Mouse (Mus musculus) embryonic stem cell, embryonic (primary cell): ENCODE measurements around the gene Phlpp1.
"Not testable (repeated sequence)": the region's sequence is repeated elsewhere in the genome, so short reads cannot be mapped to it uniquely, and the experiment has no call there.

Experiments
- CTCF ChIA-PET, 4 experiments: fragments of 300-600 bp in 2 of 4; fragments of 350-600 bp in 2 of 4; sonication (Branson Sonifier 250); formaldehyde crosslinking; loops; one replicate each; lab custom pipeline; 2022; ENCODE audit warnings: inconsistent platforms in 2 of 4; lab: Charles Lee
- POLR2A ChIA-PET, 4 experiments: fragments of 300-600 bp in 2 of 4; fragments of 350-600 bp in 2 of 4; sonication (Branson Sonifier 250); formaldehyde crosslinking; loops; one replicate each; lab custom pipeline; 2022; ENCODE audit warnings: antibody characterized with exemption in 4 of 4, inconsistent platforms in 1 of 4; lab: Charles Lee

Phlpp1 gene

GRCm38 (mm10) chr1:106311830-106312229, 140.3 kb downstream of the Phlpp1 start:
- CTCF ChIA-PET, POLR2A ChIA-PET: not testable (repeated sequence)

GRCm38 (mm10) chr1:106314476-106314875, 142.9 kb downstream of the Phlpp1 start:
- CTCF ChIA-PET = no interaction called here
- POLR2A ChIA-PET = interaction anchor here in 1 of 4 experiments (0.6 kb wide), 1 partner anchor 347 kb away, joined by 3 read pairs; no protein-coding TSS in a partner anchor

- POLR2A ChIA-PET = interaction anchor here in 2 of 4 experiments (0.6 to 0.8 kb wide), 2 partner anchors 12 to 42 kb away, joined by 3 to 6 read pairs; no protein-coding TSS in a partner anchor
These were observed 145.2 kb downstream of the Phlpp1 start for GRCm38 (mm10) chr1:106316641-106317304.

GRCm38 (mm10) chr1:106318341-106318740, 146.8 kb downstream of the Phlpp1 start:
- POLR2A ChIA-PET = no interaction called here
- CTCF ChIA-PET = no interaction called here

More at GRCm38 (mm10) chr1:106316641-106317304, 145.2 kb downstream of the Phlpp1 start:
- CTCF ChIA-PET = interaction anchor here in 1 of 4 experiments (0.6 kb wide), 1 partner anchor 942 kb away, joined by 3 read pairs; no protein-coding TSS in a partner anchor

GRCm38 (mm10) chr1:106320583-106320982, 149.0 kb downstream of the Phlpp1 start:
- ChIA-PET POLR2A (no interaction called here), CTCF (no interaction called here)

DNA sequence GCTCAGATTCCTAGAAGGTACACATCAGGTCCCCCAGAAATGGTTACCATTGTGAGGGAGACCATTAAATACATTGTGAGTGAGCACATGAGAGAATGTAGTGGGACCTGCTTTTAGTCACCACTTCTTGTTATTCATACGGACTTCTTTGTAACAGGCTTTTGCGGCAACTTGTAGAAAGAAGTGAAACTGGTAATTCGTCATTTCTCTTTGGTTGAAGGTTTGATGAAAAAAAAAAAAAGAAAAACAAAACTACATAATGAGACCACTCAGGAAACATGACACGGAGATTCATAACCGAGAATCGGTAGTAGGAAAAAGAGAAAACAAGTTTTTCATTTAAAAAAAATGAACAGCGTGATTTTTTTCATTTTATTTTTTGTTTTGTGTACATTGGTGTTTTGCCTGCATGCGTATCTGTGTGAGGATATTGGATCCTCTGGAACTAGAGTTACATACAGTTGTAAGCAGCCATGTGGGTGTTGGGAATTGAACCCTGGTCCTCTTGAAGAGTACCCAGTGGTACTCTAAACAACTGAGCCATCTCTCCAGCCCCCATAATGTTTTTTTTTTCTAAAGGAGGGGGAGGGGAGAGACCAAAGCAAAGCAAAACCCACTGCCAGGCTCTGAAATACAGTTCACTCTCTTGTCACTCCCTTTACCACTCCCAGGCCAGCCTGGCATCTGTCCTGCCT, 150.0 kb downstream of the Phlpp1 start:
- ChIA-PET CTCF (no interaction called here), POLR2A (no interaction called here)

- POLR2A ChIA-PET = no interaction called here
- CTCF ChIA-PET = no interaction called here
These were observed 155.1 kb downstream of the Phlpp1 start for GRCm38 (mm10) chr1:106326691-106327090.

DNA sequence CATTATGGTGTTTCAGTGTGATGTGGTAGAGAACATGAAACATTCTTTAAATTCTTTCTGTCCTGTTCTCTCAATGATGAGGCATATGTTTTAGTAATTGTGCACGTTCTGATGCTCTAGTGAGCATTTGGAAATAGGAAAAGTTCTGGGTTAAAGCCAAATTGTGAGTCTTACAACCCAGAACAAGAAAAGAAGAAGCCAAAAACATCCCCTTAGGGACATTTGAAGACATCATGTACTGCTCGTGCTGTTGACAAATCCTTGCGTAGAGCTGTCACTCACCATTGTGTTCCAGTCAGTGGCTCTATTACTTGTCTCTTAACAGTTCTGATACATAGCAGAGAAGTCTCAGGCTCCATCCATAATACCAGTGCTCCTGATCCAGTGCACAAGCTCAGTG, 170.5 kb downstream of the Phlpp1 start:
- ChIA-PET POLR2A (interaction anchor here in 1 of 4 experiments (1.0 kb wide), 1 partner anchor 37 kb away, joined by 3 read pairs; no protein-coding TSS in a partner anchor), CTCF (no interaction called here)

GRCm38 (mm10) chr1:106345265-106345664, 173.7 kb downstream of the Phlpp1 start:
- CTCF ChIA-PET = interaction anchor here in 3 of 4 experiments (0.7 to 1.3 kb wide), 3 partner anchors 80 to 175 kb away, joined by 3 to 7 read pairs (median 3); partner anchors contain the start of gene Phlpp1 (in 1 of the 3)
- POLR2A ChIA-PET = interaction anchor here in 2 of 4 experiments (0.5 to 1.6 kb wide), 2 partner anchors 174 to 194 kb away, joined by 3 read pairs; no protein-coding TSS in a partner anchor

DNA sequence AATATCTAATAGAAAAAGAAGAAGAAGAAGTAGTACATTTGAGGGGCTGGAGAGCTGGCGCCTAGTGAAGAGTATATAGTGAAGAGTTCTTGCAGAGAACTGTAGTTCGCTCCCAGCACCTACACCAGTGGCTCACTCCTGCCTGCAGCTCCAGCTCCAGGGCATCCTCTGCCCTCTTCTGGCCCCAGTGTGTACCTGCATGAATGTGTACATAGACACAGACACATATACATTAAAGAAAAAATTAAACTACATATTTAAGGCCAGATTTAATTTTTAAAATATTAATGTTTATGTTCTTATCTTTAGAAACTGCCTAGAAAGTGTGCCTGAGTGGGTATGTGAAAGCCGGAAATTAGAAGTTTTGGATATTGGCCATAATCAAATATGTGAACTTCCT, 175.2 kb downstream of the Phlpp1 start:
- POLR2A ChIA-PET = interaction anchor here in 2 of 4 experiments (0.7 to 1.6 kb wide), 2 partner anchors 176 to 720 kb away, joined by 3 read pairs; no protein-coding TSS in a partner anchor
- CTCF ChIA-PET = interaction anchor here in 3 of 4 experiments (0.7 to 2.1 kb wide), 7 partner anchors 10 to 275 kb away, joined by 3 to 9 read pairs (median 3); partner anchors contain the start of gene Phlpp1 (in 2 of the 3)

DNA sequence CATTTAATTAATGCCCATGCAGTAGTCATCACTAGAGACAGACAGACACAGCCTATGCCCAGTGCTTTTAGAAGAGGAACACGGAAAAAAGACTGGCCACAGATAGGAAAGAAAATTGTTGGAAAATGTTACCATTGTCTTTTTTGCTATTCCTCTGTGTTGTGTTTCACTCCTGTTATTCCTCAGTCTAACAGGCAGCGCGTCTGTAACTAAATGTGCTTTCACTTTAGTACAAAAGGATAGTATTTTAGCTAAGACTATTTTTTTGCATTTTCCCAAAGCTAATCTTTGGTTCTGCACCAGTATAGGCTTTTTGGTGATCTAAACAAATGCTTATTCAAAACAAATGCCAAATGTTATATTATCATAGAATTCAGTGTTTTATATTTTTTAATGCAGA, 177.6 kb downstream of the Phlpp1 start:
- ChIA-PET CTCF (no interaction called here), POLR2A (no interaction called here)

DNA sequence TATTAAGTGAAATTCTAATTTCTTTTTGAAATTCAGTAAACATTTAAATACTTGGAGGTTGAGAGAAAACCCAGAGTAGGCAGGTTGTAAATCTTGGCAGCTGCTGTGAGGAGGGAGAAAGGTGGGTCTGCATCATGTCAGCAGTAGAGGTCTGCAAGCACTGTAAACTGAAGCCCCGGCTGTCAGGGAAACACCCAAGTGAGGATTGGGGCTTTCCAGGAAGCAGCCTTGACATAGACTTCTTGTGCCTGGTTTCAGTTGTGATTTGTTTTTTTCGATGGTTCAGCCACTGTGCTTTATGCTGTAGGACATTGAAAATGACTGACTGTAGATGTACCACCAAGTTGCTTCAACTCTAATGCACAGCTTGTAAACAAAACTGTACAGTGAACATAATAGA, 180.0 kb downstream of the Phlpp1 start:
- ChIA-PET CTCF (no interaction called here), POLR2A (interaction anchor here in 1 of 4 experiments (0.5 kb wide), 1 partner anchor 18 kb away, joined by 3 read pairs; no protein-coding TSS in a partner anchor)

GRCm38 (mm10) chr1:106352801-106353511, 181.4 kb downstream of the Phlpp1 start:
- POLR2A ChIA-PET = no interaction called here
- CTCF ChIA-PET = interaction anchor here in 2 of 4 experiments (0.6 kb wide), 2 partner anchors 16 to 254 kb away, joined by 3 to 5 read pairs; no protein-coding TSS in a partner anchor

GRCm38 (mm10) chr1:106353993-106354392, 182.4 kb downstream of the Phlpp1 start:
- ChIA-PET POLR2A (no interaction called here), CTCF (interaction anchor here in 2 of 4 experiments (0.6 kb wide), 2 partner anchors 49 to 282 kb away, joined by 3 to 4 read pairs; no protein-coding TSS in a partner anchor)

- CTCF ChIA-PET = interaction anchor here in 1 of 4 experiments (0.5 kb wide), 1 partner anchor 31 kb away, joined by 3 read pairs; no protein-coding TSS in a partner anchor
- POLR2A ChIA-PET = no interaction called here
These were observed 187.9 kb downstream of the Phlpp1 start for GRCm38 (mm10) chr1:106359474-106359873.

DNA sequence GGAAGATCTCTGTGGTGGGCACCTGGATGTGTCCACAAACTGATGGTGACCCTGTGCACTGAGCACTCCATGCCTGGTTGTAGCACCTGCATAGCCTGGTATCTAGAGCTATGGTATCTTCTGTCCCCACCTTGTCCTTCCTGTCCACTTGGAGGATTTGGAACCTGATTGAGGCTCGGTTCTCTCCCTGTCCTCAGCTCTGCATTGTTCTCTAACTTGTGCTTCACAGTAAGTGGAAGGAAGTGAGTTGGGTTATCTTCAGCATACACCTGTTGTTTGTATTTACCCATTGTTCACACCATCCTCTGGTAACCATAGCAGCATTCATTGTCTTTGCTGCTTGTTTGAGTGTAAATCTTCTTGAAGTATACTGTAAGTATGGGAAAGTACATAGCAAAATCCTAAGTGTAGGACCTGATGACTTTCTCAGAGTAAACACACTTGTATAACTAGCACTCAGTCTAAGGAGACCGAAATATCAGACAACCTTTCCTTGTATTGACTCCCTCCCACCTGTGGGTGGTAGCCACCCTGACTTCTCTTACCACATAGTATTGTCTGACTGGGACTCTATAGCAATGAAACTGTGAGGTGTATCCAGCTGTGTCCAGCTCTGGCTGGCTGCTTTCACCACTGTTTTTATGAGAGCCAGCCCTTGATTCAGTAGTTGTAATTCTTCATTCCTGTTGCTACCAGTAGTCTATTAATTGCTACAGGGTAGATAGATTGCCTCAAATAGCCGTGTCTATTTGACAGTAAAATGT, 191.5 kb downstream of the Phlpp1 start:
- ChIA-PET CTCF (no interaction called here), POLR2A (interaction anchor here in 1 of 4 experiments (0.6 kb wide), 1 partner anchor 168 kb away, joined by 3 read pairs; no protein-coding TSS in a partner anchor)

DNA sequence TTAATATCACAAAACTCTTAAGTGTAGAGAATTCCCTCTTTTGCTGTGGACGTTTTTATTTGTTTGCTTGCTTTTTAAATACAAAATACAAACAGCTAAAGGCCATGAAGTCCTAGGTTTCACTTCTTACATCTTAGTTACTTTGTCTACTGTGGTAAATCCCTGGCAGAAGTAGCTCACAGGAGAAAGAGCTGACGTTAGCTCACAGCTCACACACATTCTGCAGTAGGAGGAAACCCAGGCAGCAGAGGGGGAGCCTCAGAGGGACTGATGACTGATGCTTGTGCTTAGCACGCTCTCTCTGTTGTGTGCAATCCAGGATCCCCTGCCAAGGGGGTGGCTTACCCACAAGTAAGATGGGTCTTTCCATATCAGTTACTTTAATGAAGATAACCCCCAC, 197.8 kb downstream of the Phlpp1 start:
- ChIA-PET POLR2A (interaction anchor here in 1 of 4 experiments (0.7 kb wide), 1 partner anchor 145 kb away, joined by 3 read pairs; no protein-coding TSS in a partner anchor), CTCF (interaction anchor here in 1 of 4 experiments (1.0 kb wide), 1 partner anchor 20 kb away, joined by 3 read pairs; no protein-coding TSS in a partner anchor)

GRCm38 (mm10) chr1:106372446-106372845, 200.9 kb downstream of the Phlpp1 start:
- CTCF ChIA-PET = interaction anchor here in 1 of 4 experiments (1.4 kb wide), 1 partner anchor 18 kb away, joined by 5 read pairs; no protein-coding TSS in a partner anchor
- POLR2A ChIA-PET = no interaction called here
